Mouse (Mus musculus) kidney, adult 11 months (tissue): ENCODE measurements around the gene Olfr401.
"Not testable (repeated sequence)": the region's sequence is repeated elsewhere in the genome, so short reads cannot be mapped to it uniquely, and the experiment has no call there.

ENCODE experiments used
- DNase-seq: peaks from one replicate; pipeline ENCODE4 v3.0.0; 2022

Gene Olfr401

DNA sequence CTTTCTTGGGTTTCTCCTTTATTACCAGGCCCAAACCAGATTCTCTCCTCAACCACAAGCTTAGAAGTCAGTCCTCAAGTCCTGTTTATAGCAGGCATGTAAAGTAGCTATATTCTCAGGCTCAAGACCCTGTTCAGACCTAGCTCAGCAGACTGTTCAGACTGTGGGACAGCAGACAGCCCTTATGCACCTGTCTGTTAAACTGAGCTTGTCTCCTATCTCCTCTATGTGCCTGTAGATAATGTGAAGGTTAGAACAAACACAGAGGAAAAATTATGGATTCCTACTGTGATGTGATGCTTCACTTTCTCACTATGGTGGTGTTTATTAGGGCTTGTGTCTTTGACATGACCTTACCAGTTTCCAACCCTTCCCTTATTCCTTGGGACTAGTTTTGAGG, at the start of gene Olfr401:
Olfr401 (plus strand) TSS at position 301 of the 400 bp plus-strand sequence.
- no peak for DNase-seq

DNA sequence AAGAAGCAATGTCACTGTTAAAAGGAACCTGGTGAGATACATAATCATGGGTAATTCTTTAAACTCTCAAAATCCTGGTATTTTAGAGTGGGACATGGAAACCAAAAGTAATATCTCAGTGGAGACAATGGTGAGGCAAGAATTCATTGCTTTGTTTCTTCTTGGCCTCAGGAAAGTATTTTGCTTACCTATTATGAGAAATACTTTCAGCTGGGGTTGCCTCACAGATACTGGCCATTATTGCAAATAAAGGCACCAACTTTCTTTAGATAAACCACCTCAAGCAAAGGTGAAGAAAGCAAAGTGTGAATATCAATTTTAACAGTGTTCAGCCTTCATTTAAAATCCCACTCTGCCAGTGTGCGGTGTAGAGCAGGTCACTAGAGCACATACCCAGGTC, 43.9 kb upstream of the Olfr401 start, which contains the start of gene Zfp616:
Zfp616 (plus strand) TSS at position 301 of the 400 bp plus-strand sequence.
- DNase-seq, result no peak

DNA sequence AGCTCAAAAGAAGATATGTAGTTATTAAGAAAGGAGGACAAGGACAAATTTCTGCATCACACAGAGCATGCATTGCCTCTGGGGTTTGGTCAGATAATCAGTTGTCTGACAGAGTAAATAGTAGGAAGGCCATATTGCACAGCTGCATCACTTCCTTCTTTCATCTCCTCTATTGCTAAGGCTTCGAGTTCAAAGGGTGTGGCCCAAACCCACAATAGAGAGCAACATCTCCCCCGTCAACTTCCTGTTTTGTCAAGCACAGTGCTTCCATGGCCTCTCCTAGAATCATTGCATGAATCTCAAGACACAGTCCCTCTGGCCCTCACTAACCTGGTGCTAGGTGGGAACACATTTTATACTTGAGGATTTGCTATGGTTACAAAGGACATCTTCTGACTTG, 12.8 kb upstream of the Olfr401 start:
- DNase-seq, result no peak

DNA sequence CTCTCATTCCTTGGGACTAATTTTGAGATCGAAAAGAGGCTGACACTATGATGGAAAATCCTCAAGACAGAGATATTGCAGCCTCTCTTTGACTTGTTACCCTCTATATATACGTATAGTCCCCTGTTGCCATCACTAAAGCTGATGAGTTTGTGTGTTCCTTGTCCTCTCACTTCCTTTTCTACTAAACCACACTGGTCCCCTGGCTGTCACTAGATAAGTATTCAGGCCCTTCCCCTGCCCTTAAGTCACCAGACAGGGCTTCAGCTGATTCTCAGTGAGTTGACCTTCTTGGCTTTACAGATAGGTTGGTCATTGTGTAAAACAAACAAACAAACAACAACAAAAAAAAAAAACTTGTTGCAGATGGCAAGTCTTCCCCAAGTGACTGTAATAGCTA, 12.0 kb upstream of the Olfr401 start:
- DNase-seq, result no peak

DNA sequence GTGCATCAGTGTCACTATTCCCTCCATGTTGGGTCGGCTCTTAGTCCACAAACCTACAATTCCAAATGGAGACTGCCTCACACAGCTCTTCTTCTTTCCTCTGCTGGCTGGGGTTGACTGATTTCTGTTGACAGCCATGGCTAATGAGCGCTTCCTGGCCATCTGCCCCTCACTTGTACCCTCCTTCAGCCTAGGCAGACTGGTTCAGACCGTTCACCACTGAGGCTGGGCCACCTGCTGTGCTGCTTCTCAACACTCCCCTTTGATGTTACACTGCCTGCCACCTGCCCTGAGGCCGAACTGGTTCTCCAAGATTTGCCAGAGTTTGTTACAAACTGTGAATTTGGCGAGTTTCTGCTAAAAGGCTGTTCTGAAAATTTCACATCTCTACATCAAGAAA, 8.4 kb upstream of the Olfr401 start:
- no peak for DNase-seq

DNA sequence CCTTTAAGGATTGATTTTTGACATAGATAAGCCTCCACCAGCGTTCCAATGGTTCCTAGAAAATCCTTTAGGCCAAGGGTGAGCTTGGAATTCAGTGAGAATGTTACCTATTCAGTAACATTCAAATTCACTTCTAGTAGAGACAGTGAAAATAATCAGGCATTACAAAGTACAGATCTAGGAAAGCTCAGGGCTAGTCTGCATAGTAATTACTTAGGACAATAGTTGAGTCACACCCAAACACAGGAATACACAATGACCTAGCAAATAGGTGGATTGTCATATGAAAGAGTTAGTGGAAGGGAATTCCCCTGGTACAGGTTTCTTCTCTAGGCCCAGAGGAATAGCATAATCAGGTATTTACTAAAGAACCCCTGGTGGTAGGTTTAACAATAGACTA, 26.5 kb downstream of the Olfr401 start:
- DNase-seq, result not testable (repeated sequence)

DNA sequence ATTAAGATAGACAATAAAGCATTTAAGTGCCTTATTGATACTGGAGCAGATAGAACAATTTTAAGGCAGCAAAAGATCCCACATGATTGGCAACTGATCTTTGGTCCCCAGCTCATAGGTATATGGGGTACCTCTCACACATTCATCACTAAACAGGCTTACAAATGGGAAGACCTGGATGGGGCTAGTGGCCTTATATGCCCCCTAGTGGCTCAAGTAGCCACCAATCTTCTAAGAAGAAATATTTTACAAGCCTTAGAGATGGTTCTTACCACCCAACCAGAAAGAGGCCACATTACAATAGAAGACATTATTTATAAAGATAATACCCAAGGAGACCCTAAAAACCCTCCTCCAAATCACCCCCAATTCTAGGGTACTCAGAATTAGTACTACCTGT, 32.4 kb downstream of the Olfr401 start:
- no peak for DNase-seq

DNA sequence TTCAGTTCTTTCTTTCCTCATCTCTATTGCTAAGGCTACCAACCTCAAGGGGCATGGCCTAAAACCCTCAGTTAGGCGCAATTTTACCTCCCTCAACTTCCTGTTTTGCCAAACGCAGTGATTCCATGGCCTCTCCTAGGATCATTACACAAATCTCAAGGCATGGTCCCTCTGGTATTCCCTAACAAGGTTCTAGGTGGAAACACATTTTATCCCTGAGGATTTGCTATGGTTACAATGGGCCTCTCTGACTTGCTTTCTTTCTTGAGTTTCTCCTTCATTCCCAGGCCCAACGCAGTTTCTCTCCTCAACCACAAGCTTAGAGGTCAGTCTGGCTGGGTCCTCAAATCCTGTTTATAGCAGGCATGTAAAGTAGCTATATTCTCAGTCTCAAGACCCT, 39.7 kb downstream of the Olfr401 start, which contains the start of gene Olfr402:
Olfr402 (plus strand) TSS at position 301 of the 400 bp plus-strand sequence.
- no peak for DNase-seq

DNA sequence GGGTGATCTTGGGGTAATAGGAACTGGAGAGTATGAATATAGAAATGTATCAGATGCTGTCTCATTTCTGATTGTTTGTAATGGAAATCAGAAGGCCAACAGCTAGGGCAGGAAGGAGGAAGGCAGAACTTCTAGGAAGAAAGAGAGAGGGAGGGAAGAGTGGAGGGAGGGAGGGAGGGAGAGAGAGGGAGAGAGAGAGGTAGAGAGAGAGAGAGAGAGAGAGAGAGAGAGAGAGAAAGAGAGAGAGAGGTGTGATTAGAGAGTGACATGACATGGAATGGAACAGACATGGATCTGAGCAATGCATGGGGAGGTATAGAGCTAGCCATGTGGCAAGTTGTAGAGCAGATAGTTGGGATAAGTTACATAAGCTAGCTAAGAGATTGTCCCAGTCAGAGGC, 55.3 kb downstream of the Olfr401 start:
- no peak for DNase-seq
